Mouse (Mus musculus) olfactory bulb, adult 2 months (tissue): ENCODE results near the gene Zfp3.

Experiments
- CTCF ChIP-seq: fragments of 200-500 bp; IDR thresholded peaks from 2 replicates; pipeline ENCODE4 v1.5.1; 2012; ENCODE audit warnings: low read depth, mild to moderate bottlenecking, low read length, moderate library complexity; ENCODE audit not compliant: insufficient read depth
- POLR2A ChIP-seq: fragments of 200-500 bp; IDR thresholded peaks from 2 replicates; pipeline ENCODE4 v1.6.1; 2012; ENCODE audit warnings: mild to moderate bottlenecking, low read depth, low read length, moderate library complexity; ENCODE audit not compliant: insufficient read depth

- TF ChIP-seq CTCF (no peak), POLR2A (no peak)
These were observed 51.6 kb downstream of the Zfp3 start for GRCm38 (mm10) chr11:70815498-70816078.
